Mouse (Mus musculus) stomach, postnatal 0 days (tissue): ENCODE measurements around the gene Hspb6. TPM values are rescaled to one million over a fixed set of nuclear protein-coding genes. Genes with fewer than 3 reads are reported as not detected.
A peak's percentile ranks its signal among the peaks of the same experiment; 100 is the strongest.

Experiments
- ATAC-seq: fragments of 200-750 bp; cut with Nextera tagmentation; 2 replicates; pipeline ENCODE4 v1.8.0; 2017; ENCODE audit not compliant: low FRiP score, low TSS enrichment
- DNase-seq: peaks from one replicate; pipeline ENCODE4 v3.0.0-alpha.2; 2016; ENCODE audit warnings: low spot score
- H3K27ac ChIP-seq: fragments of 300-500 bp; sonication (generic); replicated peaks from 2 replicates; pipeline ENCODE4 v1.5.1; 2014; ENCODE audit warnings: mild to moderate bottlenecking, control low read depth
- H3K27me3 ChIP-seq: fragments of 300-500 bp; sonication (generic); 2 replicates; pipeline ENCODE4 v1.6.1; 2014; ENCODE audit warnings: low read length; ENCODE audit not compliant: control insufficient read depth, insufficient read depth
- H3K36me3 ChIP-seq: fragments of 300-500 bp; sonication (generic); 2 replicates; pipeline ENCODE4 v1.6.1; 2014; ENCODE audit warnings: low read length, mixed read lengths; ENCODE audit not compliant: control insufficient read depth, insufficient read depth
- H3K4me1 ChIP-seq: fragments of 300-500 bp; sonication (generic); replicated peaks from 2 replicates; pipeline ENCODE4 v1.6.1; 2014; ENCODE audit warnings: antibody characterized with exemption; ENCODE audit not compliant: control insufficient read depth, insufficient read depth
- H3K4me2 ChIP-seq: fragments of 300-500 bp; sonication (generic); replicated peaks from 2 replicates; pipeline ENCODE4 v1.6.1; 2014; ENCODE audit warnings: low read depth, mild to moderate bottlenecking, control low read depth, moderate library complexity
- H3K4me3 ChIP-seq: fragments of 300-500 bp; sonication (generic); 2 replicates; pipeline ENCODE4 v1.5.1; 2014; ENCODE audit warnings: low read depth, low read length, control low read depth
- H3K9ac ChIP-seq: fragments of 300-500 bp; sonication (generic); 2 replicates; pipeline ENCODE4 v1.6.1; 2014; ENCODE audit warnings: mild to moderate bottlenecking, low read length, control low read depth, mixed read lengths
- H3K9me3 ChIP-seq: fragments of 300-500 bp; sonication (generic); 2 replicates; pipeline ENCODE4 v1.6.1; 2016; ENCODE audit warnings: low read length; ENCODE audit not compliant: control insufficient read depth
- CTCF ChIP-seq: IDR thresholded peaks from 2 replicates; pipeline ENCODE4 v1.5.1; 2016; ENCODE audit warnings: antibody characterized with exemption, low read depth, mild to moderate bottlenecking, moderate library complexity
- EP300 ChIP-seq: optimal IDR thresholded peaks from 2 replicates; pipeline ENCODE3; 2016; ENCODE audit warnings: antibody characterized with exemption
- WGBS: fragments of 180-500 bp; shearing (Covaris S2); extraction: QIAGEN DNeasy Blood & Tissue Kit; methylation state at CpG from one replicate; pipeline ENCODE4 v1.1.7; 2014; 5-methylcytosine and 5-hydroxymethylcytosine counted together
- polyA plus RNA-seq: library from polyadenylated mRNA; unstranded; fragments of >200 nt; fragmentation: Nextera tagmentation; extraction: Ambion mirVana; gene quantifications from 2 replicates; pipeline ENCODE4 v1.2.1, GENCODE M21; 2015

The Hspb6 gene
- polyA plus RNA-seq, 1 experiment from 2014 or later: 66.4 TPM

GRCm38 (mm10) chr7:30544327-30544726, 7.7 kb upstream of the Hspb6 start:
- no peaks in the 10 kb centered on the region for H3K9me3 ChIP-seq
- ATAC-seq (no peak), DNase-seq (no peak)
- no peak overlapping the region for H3K4me2 ChIP-seq
- H3K4me3 ChIP-seq: no peak overlapping the region
- no peak for TF ChIP-seq EP300
- no peak for TF ChIP-seq CTCF
- H3K27ac ChIP-seq: no peak overlapping the region
- 0 out of 2 replicates have a peak, but pooled peaks cover 3% of the 10 kb centered on the region for H3K36me3 ChIP-seq
- no peaks in the 10 kb centered on the region for H3K4me1 ChIP-seq
- H3K9ac ChIP-seq: no peak overlapping the region
- no peaks in the 10 kb centered on the region for H3K27me3 ChIP-seq
- whole genome bisulfite sequencing: 85% methylated on average over 2 of the region's 2 CpGs

DNA sequence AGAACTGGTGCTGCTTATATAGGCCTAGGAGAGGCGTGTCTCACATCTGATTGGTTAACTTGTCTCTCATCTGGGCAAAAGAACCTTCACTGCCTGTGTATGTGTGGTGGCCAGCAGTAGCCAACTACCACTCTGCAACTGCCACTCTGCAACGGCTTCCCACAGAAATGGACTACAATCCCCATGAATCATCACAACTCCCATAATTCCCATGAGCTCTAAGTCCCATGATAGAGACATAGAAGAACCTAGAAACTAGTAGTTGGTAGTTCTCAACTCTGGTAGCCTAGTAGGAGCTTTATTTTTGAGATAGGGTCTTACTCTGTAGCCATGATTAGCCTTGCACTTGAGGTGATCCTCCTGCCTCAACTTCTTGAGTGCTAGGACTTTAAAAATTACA, 2.1 kb upstream of the Hspb6 start:
- Histone ChIP-seq H3K9ac (no peak overlapping the region), H3K9me3 (no peaks in the 10 kb centered on the region), H3K4me3 (no peak overlapping the region), H3K36me3 (peaks cover 3% of the 10 kb centered on the region), H3K4me2 (no peak overlapping the region), H3K27me3 (no peaks in the 10 kb centered on the region), H3K4me1 (0 out of 2 replicates have a peak, but pooled peaks cover 2% of the 10 kb centered on the region), H3K27ac (no peak overlapping the region)
- DNase-seq: no peak
- WGBS: 95% methylated on average over 2 of the region's 2 CpGs
- no peak for TF ChIP-seq CTCF
- no peak for TF ChIP-seq EP300
- no peak for ATAC-seq

DNA sequence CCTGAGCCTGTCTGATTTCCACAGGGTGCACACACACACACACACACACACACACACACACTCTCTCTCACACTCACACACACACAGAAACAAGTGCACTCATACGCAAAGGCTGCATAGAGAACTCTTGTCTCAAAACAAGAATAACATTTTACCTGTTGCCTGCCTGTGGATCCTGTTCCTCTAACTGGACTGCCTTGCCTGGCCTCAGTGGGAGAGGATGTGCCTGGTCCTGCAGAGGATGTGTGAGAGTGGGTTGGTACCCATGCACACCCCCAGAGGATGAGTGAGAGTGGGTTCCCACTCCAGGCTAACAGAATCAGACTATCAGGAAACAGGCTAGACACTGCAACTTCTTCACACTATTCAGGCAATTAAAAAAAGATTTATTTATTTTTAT, 1.4 kb upstream of the Hspb6 start:
- H3K27me3 ChIP-seq: no peaks in the 10 kb centered on the region
- 100% methylated on average over 1 of the region's 1 CpGs for WGBS
- no peak for ATAC-seq
- no peak overlapping the region for H3K4me3 ChIP-seq
- TF ChIP-seq CTCF (no peak), EP300 (no peak)
- no peak overlapping the region for H3K27ac ChIP-seq
- peaks cover 10% of the 10 kb centered on the region for H3K36me3 ChIP-seq
- no peak overlapping the region for H3K9ac ChIP-seq
- no peaks in the 10 kb centered on the region for H3K9me3 ChIP-seq
- DNase-seq: no peak
- H3K4me2 ChIP-seq: no peak overlapping the region
- 0 out of 2 replicates have a peak, but pooled peaks cover 2% of the 10 kb centered on the region for H3K4me1 ChIP-seq

DNA sequence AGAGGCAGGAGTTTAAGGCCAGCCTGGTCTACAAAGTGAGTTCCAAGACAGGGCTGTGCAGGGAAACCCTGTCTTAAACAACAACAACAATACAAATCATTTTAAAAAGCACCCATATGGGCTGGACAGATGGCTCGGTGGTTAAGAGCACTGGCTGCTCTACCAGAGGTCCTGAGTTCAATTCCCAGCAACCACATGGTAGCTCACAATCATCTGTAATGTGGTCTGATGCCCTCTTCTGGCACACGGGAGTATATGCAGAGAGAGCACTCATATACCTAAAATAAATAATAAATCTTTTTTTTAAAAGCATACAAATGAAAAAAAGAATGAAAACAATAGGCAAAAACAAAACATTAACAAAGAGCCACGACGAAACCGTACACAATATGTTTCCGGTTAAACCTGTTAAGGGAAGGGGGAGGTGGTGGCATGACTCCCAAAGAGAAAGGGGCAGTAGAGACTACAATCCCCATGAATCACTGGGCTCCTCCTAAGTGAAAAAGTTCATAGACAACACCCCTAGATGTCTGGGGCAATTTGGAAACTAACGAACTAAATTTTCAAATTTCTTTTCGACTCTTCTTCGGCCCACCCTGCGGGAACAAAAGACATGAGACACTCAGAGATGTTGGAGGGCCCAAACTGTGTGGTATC, 405 bp upstream of the Hspb6 start:
- no peaks in the 10 kb centered on the region for H3K9me3 ChIP-seq
- peaks cover 13% of the 10 kb centered on the region for H3K36me3 ChIP-seq
- peak; percentile 68 for TF ChIP-seq CTCF
- no peak for TF ChIP-seq EP300
- H3K9ac ChIP-seq: peak overlapping the region; percentile 68
- H3K4me1 ChIP-seq: 0 out of 2 replicates have a peak, but pooled peaks cover 2% of the 10 kb centered on the region
- no peaks in the 10 kb centered on the region for H3K27me3 ChIP-seq
- H3K4me3 ChIP-seq: peak overlapping the region; percentile 72
- peak overlapping the region; percentile 51 for H3K4me2 ChIP-seq
- DNase-seq (no peak), ATAC-seq (peak; percentile 71)
- H3K27ac ChIP-seq: peak overlapping the region; percentile 97
- WGBS: 3% methylated on average over 10 of the region's 10 CpGs

DNA sequence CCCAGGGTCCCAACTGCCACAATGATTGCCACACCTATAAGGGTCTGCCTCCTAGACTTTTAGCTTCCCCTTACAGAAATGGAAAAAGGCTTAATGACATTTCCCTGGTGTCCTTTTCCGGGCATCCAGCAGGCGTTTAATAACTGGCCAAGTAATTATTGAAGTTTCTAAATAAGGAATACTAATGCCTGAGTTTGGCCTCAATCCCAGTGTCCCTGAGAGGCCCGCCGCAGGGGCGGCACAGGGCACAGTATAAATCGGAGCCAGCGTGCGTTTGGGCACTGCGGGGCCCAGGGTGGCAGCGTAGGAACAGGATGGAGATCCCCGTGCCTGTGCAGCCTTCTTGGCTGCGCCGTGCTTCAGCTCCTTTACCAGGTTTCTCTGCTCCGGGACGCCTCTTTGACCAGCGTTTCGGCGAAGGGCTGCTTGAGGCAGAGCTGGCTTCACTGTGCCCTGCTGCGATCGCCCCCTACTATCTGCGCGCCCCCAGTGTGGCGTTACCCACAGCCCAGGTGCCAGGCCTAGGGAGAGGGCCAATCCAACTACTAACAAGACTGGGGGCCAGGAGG, 1.1 kb downstream of the Hspb6 start:
- no peaks in the 10 kb centered on the region for H3K27me3 ChIP-seq
- peaks cover 15% of the 10 kb centered on the region for H3K36me3 ChIP-seq
- H3K4me2 ChIP-seq: peak overlapping the region; percentile 94
- H3K9me3 ChIP-seq: no peaks in the 10 kb centered on the region
- DNase-seq (peak; percentile 61), ATAC-seq (peak; percentile 21; the same call in 1 of the 2 replicates)
- peak overlapping the region; percentile 72 for H3K4me3 ChIP-seq
- TF ChIP-seq EP300: no peak
- no peak for TF ChIP-seq CTCF
- WGBS: under 1% methylated on average over 23 of the region's 23 CpGs
- H3K27ac ChIP-seq: peak overlapping the region; percentile 97
- H3K4me1 ChIP-seq: 0 out of 2 replicates have a peak, but pooled peaks cover 2% of the 10 kb centered on the region
- peak overlapping the region; percentile 81 for H3K9ac ChIP-seq
